Mouse (Mus musculus) stomach, postnatal 0 days (tissue): ENCODE results near the gene 2810006K23Rik. TPM values are rescaled to one million over a fixed set of nuclear protein-coding genes. Genes with fewer than 3 reads are reported as not detected.
"Not testable (repeated sequence)": the region's sequence is repeated elsewhere in the genome, so short reads cannot be mapped to it uniquely, and the experiment has no call there.

Experiments
- ATAC-seq: fragments of 200-750 bp; cut with Nextera tagmentation; 2 replicates; pipeline ENCODE4 v1.8.0; 2017; ENCODE audit not compliant: low FRiP score, low TSS enrichment
- DNase-seq: peaks from one replicate; pipeline ENCODE4 v3.0.0-alpha.2; 2016; ENCODE audit warnings: low spot score
- H3K27ac ChIP-seq: fragments of 300-500 bp; sonication (generic); replicated peaks from 2 replicates; pipeline ENCODE4 v1.5.1; 2014; ENCODE audit warnings: mild to moderate bottlenecking, control low read depth
- H3K27me3 ChIP-seq: fragments of 300-500 bp; sonication (generic); 2 replicates; pipeline ENCODE4 v1.6.1; 2014; ENCODE audit warnings: low read length; ENCODE audit not compliant: control insufficient read depth, insufficient read depth
- H3K36me3 ChIP-seq: fragments of 300-500 bp; sonication (generic); 2 replicates; pipeline ENCODE4 v1.6.1; 2014; ENCODE audit warnings: low read length, mixed read lengths; ENCODE audit not compliant: control insufficient read depth, insufficient read depth
- H3K4me1 ChIP-seq: fragments of 300-500 bp; sonication (generic); replicated peaks from 2 replicates; pipeline ENCODE4 v1.6.1; 2014; ENCODE audit warnings: antibody characterized with exemption; ENCODE audit not compliant: control insufficient read depth, insufficient read depth
- H3K4me2 ChIP-seq: fragments of 300-500 bp; sonication (generic); replicated peaks from 2 replicates; pipeline ENCODE4 v1.6.1; 2014; ENCODE audit warnings: low read depth, mild to moderate bottlenecking, control low read depth, moderate library complexity
- H3K4me3 ChIP-seq: fragments of 300-500 bp; sonication (generic); 2 replicates; pipeline ENCODE4 v1.5.1; 2014; ENCODE audit warnings: low read depth, low read length, control low read depth
- H3K9ac ChIP-seq: fragments of 300-500 bp; sonication (generic); 2 replicates; pipeline ENCODE4 v1.6.1; 2014; ENCODE audit warnings: mild to moderate bottlenecking, low read length, control low read depth, mixed read lengths
- H3K9me3 ChIP-seq: fragments of 300-500 bp; sonication (generic); 2 replicates; pipeline ENCODE4 v1.6.1; 2016; ENCODE audit warnings: low read length; ENCODE audit not compliant: control insufficient read depth
- CTCF ChIP-seq: IDR thresholded peaks from 2 replicates; pipeline ENCODE4 v1.5.1; 2016; ENCODE audit warnings: antibody characterized with exemption, low read depth, mild to moderate bottlenecking, moderate library complexity
- EP300 ChIP-seq: optimal IDR thresholded peaks from 2 replicates; pipeline ENCODE3; 2016; ENCODE audit warnings: antibody characterized with exemption
- WGBS: fragments of 180-500 bp; shearing (Covaris S2); extraction: QIAGEN DNeasy Blood & Tissue Kit; methylation state at CpG from one replicate; pipeline ENCODE4 v1.1.7; 2014; 5-methylcytosine and 5-hydroxymethylcytosine counted together
- polyA plus RNA-seq: library from polyadenylated mRNA; unstranded; fragments of >200 nt; fragmentation: Nextera tagmentation; extraction: Ambion mirVana; gene quantifications from 2 replicates; pipeline ENCODE4 v1.2.1, GENCODE M21; 2015

The 2810006K23Rik gene
- polyA plus RNA-seq, 1 experiment from 2014 or later, result 6.9 TPM

- Histone ChIP-seq H3K9ac (peak overlapping the region; percentile 96), H3K4me2 (peak overlapping the region; percentile 88), H3K27ac (peak overlapping the region; percentile 98), H3K36me3 (peaks cover 4% of the 10 kb centered on the region; the same call in 1 of the 2 replicates), H3K9me3 (no peaks in the 10 kb centered on the region), H3K27me3 (no peaks in the 10 kb centered on the region), H3K4me1 (peaks cover 10% of the 10 kb centered on the region), H3K4me3 (peak overlapping the region; percentile 89)
- peak; percentile 14 for ATAC-seq
- WGBS, result 1% methylated on average over 48 of the region's 132 CpGs
- TF ChIP-seq EP300 (no peak), CTCF (peak; percentile 68)
- peak; percentile 77 for DNase-seq
These were observed 26.0 kb downstream of the 2810006K23Rik start for GRCm38 (mm10) chr5:124353726-124354547.

- peak overlapping the region; percentile 58 for H3K4me2 ChIP-seq
- H3K36me3 ChIP-seq, result no peaks in the 10 kb centered on the region
- H3K27me3 ChIP-seq, result no peaks in the 10 kb centered on the region
- H3K4me1 ChIP-seq, result peaks cover 10% of the 10 kb centered on the region
- peak overlapping the region; percentile 98 for H3K27ac ChIP-seq
- no peaks in the 10 kb centered on the region for H3K9me3 ChIP-seq
- TF ChIP-seq CTCF (no peak), EP300 (no peak)
- peak overlapping the region; percentile 96 for H3K9ac ChIP-seq
- under 1% methylated on average over 32 of the region's 60 CpGs for WGBS
- ATAC-seq (peak; percentile 56), DNase-seq (peak; percentile 50)
- peak overlapping the region; percentile 55 for H3K4me3 ChIP-seq
These were observed 26.9 kb downstream of the 2810006K23Rik start for GRCm38 (mm10) chr5:124354574-124355424.

GRCm38 (mm10) chr5:124355425-124355959, 27.6 kb downstream of the 2810006K23Rik start:
- peak overlapping the region; percentile 58 for H3K4me2 ChIP-seq
- TF ChIP-seq CTCF (no peak), EP300 (no peak)
- no peaks in the 10 kb centered on the region for H3K27me3 ChIP-seq
- H3K27ac ChIP-seq, result no peak overlapping the region
- DNase-seq (no peak), ATAC-seq (no peak)
- no peaks in the 10 kb centered on the region for H3K36me3 ChIP-seq
- 5% methylated on average over 12 of the region's 12 CpGs for WGBS
- H3K9me3 ChIP-seq, result no peaks in the 10 kb centered on the region
- peak overlapping the region; percentile 55 for H3K4me3 ChIP-seq
- H3K4me1 ChIP-seq, result peaks cover 10% of the 10 kb centered on the region
- H3K9ac ChIP-seq, result no peak overlapping the region

GRCm38 (mm10) chr5:124356695-124357094, 28.8 kb downstream of the 2810006K23Rik start:
- TF ChIP-seq EP300 (no peak), CTCF (peak; percentile 53)
- Histone ChIP-seq H3K27me3 (no peaks in the 10 kb centered on the region), H3K4me1 (peaks cover 4% of the 10 kb centered on the region), H3K9ac (no peak overlapping the region), H3K4me3 (no peak overlapping the region), H3K4me2 (no peak overlapping the region), H3K27ac (no peak overlapping the region), H3K9me3 (no peaks in the 10 kb centered on the region), H3K36me3 (no peaks in the 10 kb centered on the region)
- no peak for ATAC-seq
- WGBS, result 32% methylated on average over 3 of the region's 3 CpGs
- peak; percentile 26 for DNase-seq

- no peak overlapping the region for H3K9ac ChIP-seq
- no peak overlapping the region for H3K4me3 ChIP-seq
- no peaks in the 10 kb centered on the region for H3K36me3 ChIP-seq
- no peaks in the 10 kb centered on the region for H3K27me3 ChIP-seq
- H3K4me1 ChIP-seq, result no peaks in the 10 kb centered on the region
- no peak for DNase-seq
- no peaks in the 10 kb centered on the region for H3K9me3 ChIP-seq
- no peak for TF ChIP-seq EP300
- TF ChIP-seq CTCF, result peak; percentile 65
- ATAC-seq, result no peak
- 77% methylated on average over 2 of the region's 2 CpGs for WGBS
- H3K4me2 ChIP-seq, result no peak overlapping the region
- no peak overlapping the region for H3K27ac ChIP-seq
These were observed 31.8 kb downstream of the 2810006K23Rik start for GRCm38 (mm10) chr5:124359641-124360040.

- not testable (repeated sequence) for H3K27me3 ChIP-seq, H3K27ac ChIP-seq, H3K4me1 ChIP-seq, H3K4me2 ChIP-seq, H3K4me3 ChIP-seq, H3K36me3 ChIP-seq, H3K9ac ChIP-seq, H3K9me3 ChIP-seq, DNase-seq, ATAC-seq
- WGBS, result 92% methylated on average over 5 of the region's 5 CpGs
These were observed 35.1 kb downstream of the 2810006K23Rik start, which contains the start of gene Cdk2ap1 for GRCm38 (mm10) chr5:124362982-124363381. Gene Cdk2ap1, minus strand, starts transcription at chr5:124363082.
